Mouse (Mus musculus): ENCODE measurements around the gene Bst1. TPM values are rescaled to one million over a fixed set of nuclear protein-coding genes. Genes with fewer than 3 reads are reported as not detected.

The Bst1 gene
- polyA plus RNA-seq, 1 experiment from 2014 or later: 1.6 TPM

Other genes starting within 250 kb of the Bst1 start
- gene Cc2d2a, start 156.5 kb upstream of the Bst1 start, polyA plus RNA-seq (2015; fragmentation: Nextera tagmentation; extraction: Ambion mirVana): 10.0 and 12.8 TPM in 2 replicates
- gene Fbxl5, start 2.8 kb downstream of the Bst1 start, polyA plus RNA-seq (2015; fragmentation: Nextera tagmentation; extraction: Ambion mirVana): 54.7 and 55.3 TPM in 2 replicates
- gene Cd38, start 49.7 kb downstream of the Bst1 start, polyA plus RNA-seq (2015; fragmentation: Nextera tagmentation; extraction: Ambion mirVana): 5.3 and 6.5 TPM in 2 replicates
- 1.4 TPM in 1 of 2 replicates, not detected in the other for gene Gm7879, start 94.3 kb downstream of the Bst1 start, polyA plus RNA-seq (2015; fragmentation: Nextera tagmentation; extraction: Ambion mirVana)
- 85.4 and 88.2 TPM in 2 replicates for gene Fgfbp1, start 162.9 kb downstream of the Bst1 start, polyA plus RNA-seq (2015; fragmentation: Nextera tagmentation; extraction: Ambion mirVana)

Measured in embryonic facial prominence, embryonic 15.5 days (tissue).